Mouse (Mus musculus) spleen, postnatal 36 days (tissue): ENCODE results near the gene Tagln3.

Experiments used
- DNase-seq, 2 experiments: peaks; one replicate each; pipeline ENCODE4 v3.0.0; 2022; ENCODE audit warnings: low spot score in 2 of 2, mixed read lengths in 1 of 2

Tagln3 gene

DNA sequence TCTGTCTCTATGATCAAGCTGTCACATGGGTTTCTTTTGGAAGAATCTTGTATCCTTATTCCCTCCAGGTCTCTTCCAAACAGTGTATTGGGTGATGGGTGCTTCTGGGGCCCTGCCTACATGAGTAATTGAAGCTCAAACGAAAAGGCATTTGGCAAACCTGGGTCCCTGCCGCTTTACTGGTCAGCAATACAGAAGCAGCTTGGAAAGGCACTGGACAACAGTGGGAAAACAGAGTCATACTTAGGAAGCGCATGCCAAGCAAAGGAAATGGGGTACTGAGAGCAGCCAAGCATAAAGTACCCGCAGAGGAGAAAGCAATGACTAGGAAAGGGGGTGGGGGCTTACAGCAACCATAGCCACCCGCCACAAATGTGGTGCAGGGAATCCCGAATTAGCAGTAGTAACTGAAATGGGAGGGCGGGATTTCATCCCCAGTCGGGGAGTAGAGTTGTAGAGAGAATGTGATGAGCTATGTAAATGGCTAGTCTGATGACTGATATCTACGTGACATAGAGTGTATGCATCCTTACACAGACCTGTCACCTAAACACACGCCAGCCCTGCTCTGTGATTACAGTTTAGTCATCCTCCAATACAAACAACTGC lies 4.3 kb downstream of the Tagln3 start:
- no peak for DNase-seq

- no peak for DNase-seq
Observed at GRCm38 (mm10) chr16:45718296-45718695, 6.1 kb downstream of the Tagln3 start.

GRCm38 (mm10) chr16:45714489-45715150 lies 9.8 kb downstream of the Tagln3 start:
- DNase-seq, result no peak

GRCm38 (mm10) chr16:45713878-45714277 lies 10.5 kb downstream of the Tagln3 start:
- no peak for DNase-seq

DNA sequence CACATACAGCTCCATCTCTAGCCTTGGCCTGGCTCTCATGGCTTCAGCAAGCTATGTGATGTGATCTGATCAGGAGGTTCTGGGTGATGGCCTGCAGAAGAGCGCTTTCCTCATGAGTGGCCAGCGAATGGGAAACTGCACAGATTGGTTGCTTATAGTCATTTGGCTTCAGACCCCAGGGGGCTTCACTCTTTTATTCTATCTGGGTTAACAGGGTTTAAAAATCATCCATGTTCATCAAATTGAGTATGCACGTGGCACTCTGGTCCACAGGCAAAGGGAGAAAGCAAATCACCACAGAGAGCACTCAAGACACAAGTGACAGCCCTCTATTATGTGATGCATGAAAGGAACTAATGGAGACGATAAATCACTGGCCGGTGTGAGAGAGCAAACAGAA lies 11.1 kb downstream of the Tagln3 start:
- no peak for DNase-seq

- no peak for DNase-seq
Observed at GRCm38 (mm10) chr16:45711263-45711662, 13.1 kb downstream of the Tagln3 start.

DNA sequence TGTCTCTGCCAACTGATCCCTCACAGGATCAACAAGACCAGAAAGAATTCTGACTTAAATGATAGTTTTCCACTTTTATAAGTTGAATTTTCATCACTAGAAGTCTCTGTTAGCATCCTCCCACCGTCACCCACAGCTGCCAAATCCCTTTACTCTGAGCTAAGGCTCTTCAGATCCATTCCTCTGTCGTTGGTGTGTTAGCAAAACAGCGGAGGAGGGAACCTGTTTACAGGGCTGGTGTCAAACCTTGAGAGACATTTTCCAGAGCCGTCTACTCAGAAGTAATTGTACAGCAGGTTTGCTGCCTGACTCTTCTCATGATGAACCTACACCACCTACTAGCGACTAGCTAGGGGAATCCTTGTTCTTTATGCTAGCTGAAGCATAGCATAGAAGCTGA lies 25.1 kb downstream of the Tagln3 start:
- DNase-seq, result no peak

- DNase-seq, result no peak
Observed at GRCm38 (mm10) chr16:45697996-45698395, 26.4 kb downstream of the Tagln3 start.

- no peak for DNase-seq
Observed at GRCm38 (mm10) chr16:45695445-45696160, 28.8 kb downstream of the Tagln3 start.

GRCm38 (mm10) chr16:45693558-45693957 lies 30.9 kb downstream of the Tagln3 start, which contains the start of gene Tmprss7:
Tmprss7 (minus strand) TSS chr16:45693658.
- no peak for DNase-seq

GRCm38 (mm10) chr16:45692851-45693250 lies 31.6 kb downstream of the Tagln3 start:
- DNase-seq, result no peak

- no peak for DNase-seq
Observed at GRCm38 (mm10) chr16:45690178-45690577, 34.2 kb downstream of the Tagln3 start.

DNA sequence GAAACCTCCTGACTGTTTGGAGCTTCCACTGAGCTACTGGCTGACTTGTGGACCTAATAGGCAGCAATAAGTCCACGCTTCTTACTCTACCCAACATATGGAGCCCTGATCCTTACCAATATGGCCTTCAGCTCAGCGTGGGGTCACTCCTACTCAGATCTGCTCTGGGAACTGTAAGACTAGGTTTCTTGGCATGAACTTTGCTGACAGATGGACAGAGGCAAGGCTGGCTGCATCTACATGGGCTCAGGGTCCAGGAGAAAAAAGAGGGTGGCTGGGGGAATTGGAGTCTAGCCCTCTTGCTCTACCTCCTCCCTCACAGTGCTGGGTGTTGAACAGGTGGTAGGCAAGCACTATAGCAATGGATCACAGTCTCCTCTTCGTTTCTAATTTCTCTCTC lies 37.6 kb downstream of the Tagln3 start:
- no peak for DNase-seq

DNA sequence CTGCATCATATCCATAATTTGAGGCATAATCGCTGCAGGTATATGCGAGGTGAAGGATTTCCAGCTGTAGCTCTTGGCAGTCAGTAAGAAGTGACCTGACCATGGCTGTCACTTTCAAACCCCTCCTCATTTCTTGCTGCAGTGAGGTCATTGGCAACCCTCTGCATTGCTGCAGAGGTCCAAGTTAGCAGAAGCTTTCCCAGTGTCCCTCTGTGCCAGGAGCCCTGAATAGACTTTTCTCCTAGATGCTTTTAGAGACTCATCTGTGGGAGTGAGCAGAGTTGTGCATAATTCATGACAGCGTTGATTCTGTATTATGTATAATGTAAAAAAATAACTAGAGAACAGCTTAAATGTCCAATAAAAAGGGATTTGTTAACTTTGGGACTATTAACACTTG lies 39.1 kb downstream of the Tagln3 start:
- no peak for DNase-seq

DNA sequence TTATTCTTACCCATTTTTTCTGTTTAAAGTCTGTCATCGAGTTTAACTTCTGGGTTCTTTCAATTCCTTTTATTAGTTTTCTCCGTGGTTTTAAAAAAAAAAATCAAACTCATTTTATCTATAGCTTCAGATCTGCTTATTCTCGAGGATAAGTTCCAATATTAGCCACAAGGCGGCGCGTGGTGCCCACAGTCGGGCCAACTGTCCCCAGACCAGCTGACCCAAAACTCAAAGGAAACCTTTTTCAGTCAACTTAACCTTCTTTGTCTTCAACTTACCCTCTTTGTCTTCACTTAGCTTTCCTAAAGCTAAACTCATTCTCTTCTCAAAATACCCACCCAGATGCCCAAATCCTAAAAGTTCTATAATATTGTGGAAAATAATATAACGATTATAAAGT lies 39.6 kb downstream of the Tagln3 start:
- DNase-seq, result peak; percentile 9

DNA sequence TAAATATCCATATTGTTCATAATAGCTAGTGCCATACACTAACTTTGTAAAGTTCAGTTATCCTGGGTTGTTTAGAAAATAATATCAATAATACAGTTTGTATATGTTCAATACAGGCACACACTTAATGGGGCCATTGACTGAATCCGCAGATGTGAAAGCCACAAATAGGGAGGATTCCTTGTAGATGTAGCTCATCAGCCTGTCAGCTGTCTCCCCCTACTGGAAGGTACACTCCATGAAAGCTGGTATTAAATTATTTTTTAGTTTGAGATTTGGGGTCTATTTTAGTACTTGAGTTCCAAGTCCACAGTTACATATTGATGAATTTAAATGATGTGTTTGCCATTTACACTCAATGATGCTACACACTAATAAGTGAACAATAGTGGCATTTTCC lies 47.9 kb downstream of the Tagln3 start:
- no peak for DNase-seq

DNA sequence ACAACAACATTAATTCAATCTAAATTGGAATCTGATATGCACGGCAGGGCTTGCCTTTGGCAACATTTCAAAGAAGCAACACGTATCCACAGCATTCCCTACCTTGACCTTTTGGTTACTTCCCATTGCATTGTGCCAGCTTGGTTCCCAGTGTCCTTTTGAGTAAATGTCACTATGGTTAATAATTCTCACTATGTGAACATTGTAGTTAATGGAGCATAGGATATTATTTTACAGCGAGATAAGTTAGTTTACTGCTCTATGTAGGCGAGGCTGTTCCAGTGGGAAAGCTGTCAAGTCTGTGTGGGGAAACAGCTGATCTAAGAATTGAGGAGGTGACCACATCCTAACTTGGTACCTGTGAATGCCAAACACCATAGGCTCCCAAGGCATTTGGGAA lies 54.4 kb downstream of the Tagln3 start:
- no peak for DNase-seq

DNA sequence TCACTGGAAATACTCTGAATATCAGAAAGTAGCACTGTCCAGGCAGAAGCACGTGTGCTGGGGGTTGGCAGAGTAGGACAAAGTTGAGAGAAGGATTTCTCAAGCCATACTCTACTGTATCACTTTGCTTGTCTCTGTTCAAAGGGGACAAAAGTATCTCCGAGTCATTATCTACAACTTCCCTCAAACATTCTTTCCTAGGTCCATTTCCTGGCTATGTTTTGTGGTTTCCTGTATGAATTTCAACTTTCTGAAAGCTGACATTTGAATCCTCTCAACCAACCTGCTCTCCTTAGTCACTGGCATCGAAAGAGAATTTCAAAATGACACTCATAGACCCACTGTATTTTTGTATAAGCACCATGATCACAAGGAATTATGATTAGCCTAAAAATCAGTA lies 56.2 kb downstream of the Tagln3 start:
- no peak for DNase-seq

- DNase-seq, result peak; percentile 21 to 34
Observed at GRCm38 (mm10) chr16:45666136-45666535, 58.3 kb downstream of the Tagln3 start.

DNA sequence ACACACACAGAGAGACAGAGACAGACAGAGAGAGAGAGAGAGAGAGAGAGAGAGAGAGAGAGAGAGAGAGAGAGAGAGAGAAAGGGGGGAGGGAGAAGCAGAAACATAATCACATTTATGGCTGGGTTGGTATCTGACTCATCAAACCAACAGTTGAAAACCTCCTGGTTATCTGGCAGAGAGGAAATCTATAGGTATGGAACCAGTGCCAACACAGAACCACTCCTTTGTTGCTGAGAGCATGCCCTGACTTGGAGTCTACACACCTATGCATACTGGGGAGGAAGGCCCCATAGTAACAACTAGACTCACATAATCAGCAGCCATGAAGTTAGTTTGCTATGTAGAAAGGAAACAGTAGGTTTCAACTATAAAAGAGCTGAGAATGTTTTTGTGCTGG lies 62.0 kb downstream of the Tagln3 start:
- no peak for DNase-seq
